In genomic region chr12:99562867-99563189, GRCm38 (mm10) we compare ENCODE assay signal across 8 mouse cellular contexts. TPM values are rescaled to one million over a fixed set of nuclear protein-coding genes. Genes with fewer than 3 reads are reported as not detected.
DNase-seq lines count a peak whose midpoint lies in the region; ATAC-seq and TF ChIP-seq lines count a peak whose summit lies in the region.

No protein-coding gene starts in this region.

- no peaks in the 10 kb centered on the region for H3K79me2 ChIP-seq in heart, adult 2 months (replicated peaks; ENCODE audit: control insufficient read depth, insufficient read depth, low read length)

- peak overlapping the region; percentile 58 for H3K9ac ChIP-seq in heart, adult 2 months (ENCODE audit: low read depth, low read length)
- H3K9ac ChIP-seq in midbrain, embryonic 14.5 days (replicated peaks; ENCODE audit: low read length) = peak overlapping the region; percentile 83

- H3K4me1 ChIP-seq in heart, adult 2 months (ENCODE audit: control insufficient read depth, insufficient read depth, low read length) = peaks cover 10% of the 10 kb centered on the region
- peaks cover 3% of the 10 kb centered on the region for H3K4me1 ChIP-seq in bone marrow, adult 2 months (ENCODE audit: control insufficient read depth, insufficient read depth, low read length)
- H3K4me1 ChIP-seq in heart, embryonic 10.5 days = peaks cover 35% of the 10 kb centered on the region
- peaks cover 12% of the 10 kb centered on the region for H3K4me1 ChIP-seq in midbrain, embryonic 14.5 days (ENCODE audit: control insufficient read depth, insufficient read depth, low read length)

- ATAC-seq in midbrain, embryonic 14.5 days (ENCODE audit: low FRiP score, low TSS enrichment) = no peak

- no peak for TF ChIP-seq POLR2A in heart, adult 2 months (IDR thresholded peaks at IDR 0.05; ENCODE audit: insufficient read depth, low read depth, low read length)
- TF ChIP-seq POLR2A in bone marrow, adult 2 months (IDR thresholded peaks at IDR 0.05; ENCODE audit: borderline replicate concordance, control insufficient read depth, low read depth, low read length) = no peak

- peak overlapping the region; percentile 83 for H3K4me2 ChIP-seq in midbrain, embryonic 14.5 days (ENCODE audit: low read length)

- H3K4me3 ChIP-seq in heart, adult 2 months = peak overlapping the region; percentile 96
- peak overlapping the region; percentile 84 for H3K4me3 ChIP-seq in bone marrow, adult 2 months (replicated peaks; ENCODE audit: control insufficient read depth, low read depth, low read length)
- peak overlapping the region; percentile 91 for H3K4me3 ChIP-seq in heart, embryonic 10.5 days
- peak overlapping the region; percentile 82 for H3K4me3 ChIP-seq in midbrain, embryonic 14.5 days (replicated peaks; ENCODE audit: low read depth, low read length)

- peaks cover 13% of the 10 kb centered on the region for H3K36me3 ChIP-seq in heart, adult 2 months (ENCODE audit: control insufficient read depth, insufficient read depth, low read length)
- H3K36me3 ChIP-seq in heart, embryonic 10.5 days = no peaks in the 10 kb centered on the region
- no peaks in the 10 kb centered on the region for H3K36me3 ChIP-seq in midbrain, embryonic 14.5 days (ENCODE audit: control insufficient read depth, insufficient read depth, low read length)

- TF ChIP-seq CTCF in heart, adult 2 months (IDR thresholded peaks at IDR 0.05) = no peak
- TF ChIP-seq CTCF in bone marrow, adult 2 months (IDR thresholded peaks at IDR 0.05; ENCODE audit: control insufficient read depth, insufficient read depth, low read length) = no peak

- under 1% methylated on average over 10 of the region's 10 CpGs for WGBS in heart, adult 2 months
- WGBS in bone marrow, adult 2 months = under 1% methylated on average over 10 of the region's 10 CpGs
- WGBS in heart, embryonic 10.5 days = under 1% methylated on average over 10 of the region's 10 CpGs
- under 1% methylated on average over 10 of the region's 10 CpGs for whole genome bisulfite sequencing in midbrain, embryonic 14.5 days

- intact Hi-C loops in heart, adult 2 months (cut with DNase I) = loop anchor here (1.0 to 5.0 kb wide), 6 partner anchors 14 to 466 kb away; no protein-coding TSS in a partner anchor
- intact Hi-C loops in gastrocnemius, postnatal 14 days (cut with DNase I; ENCODE audit: low total_unique reads) = no loop called here

- no peak for TF ChIP-seq EP300 in heart, adult 2 months (IDR thresholded peaks at IDR 0.05; ENCODE audit: insufficient read depth, low read depth, low read length)

- peak overlapping the region; percentile 96 for H3K27ac ChIP-seq in heart, adult 2 months
- no peak overlapping the region for H3K27ac ChIP-seq in bone marrow, adult 2 months (ENCODE audit: control insufficient read depth, insufficient read depth, low read depth, low read length, poor library complexity)
- peak overlapping the region; percentile 98 for H3K27ac ChIP-seq in heart, embryonic 10.5 days
- H3K27ac ChIP-seq in midbrain, embryonic 14.5 days (replicated peaks; ENCODE audit: low read depth, low read length) = no peak overlapping the region; the same call in 1 of the 2 replicates

- H3K9me3 ChIP-seq in heart, embryonic 10.5 days = no peaks in the 10 kb centered on the region
- no peaks in the 10 kb centered on the region for H3K9me3 ChIP-seq in midbrain, embryonic 14.5 days (ENCODE audit: control insufficient read depth, low read length)

- DNase-seq in heart, adult 2 months = peak in 1 of 2 experiments; percentile 21
- no peak for DNase-seq in heart, adult 11 months
- DNase-seq in heart, embryonic 10.5 days (ENCODE audit: low spot score) = no peak
- peak; percentile 29 for DNase-seq in kidney, postnatal 10 days
- peak; percentile 75 for DNase-seq in midbrain, embryonic 14.5 days
- DNase-seq in gastrocnemius, postnatal 14 days = no peak
- DNase-seq in spleen, postnatal 14 days (ENCODE audit: low spot score in 2 of 2) = no peak

- H3K27me3 ChIP-seq in heart, adult 2 months (ENCODE audit: control insufficient read depth, insufficient read depth, low read length) = no peaks in the 10 kb centered on the region
- no peaks in the 10 kb centered on the region for H3K27me3 ChIP-seq in heart, embryonic 10.5 days (ENCODE audit: insufficient read depth, poor library complexity, severe bottlenecking)
- H3K27me3 ChIP-seq in midbrain, embryonic 14.5 days (ENCODE audit: control insufficient read depth, insufficient read depth, low read length) = no peaks in the 10 kb centered on the region

RNA-seq across cellular contexts. Expression of gene Foxn3, which starts 0.6 kb away (rescaled TPM):
- total RNA-seq in heart, adult 2 months (2021) = 100 to 1,000 TPM; 106 to 117 TPM
- 28.1 and 40.4 TPM in 2 replicates for polyA plus RNA-seq in heart, adult 2 months (2012; rRNA removed)
- polyA plus RNA-seq in bone marrow, adult 2 months (2011; ENCODE audit: insufficient read depth, insufficient read length, low replicate concordance, missing spikeins) = 20.7 and 23.7 TPM in 2 replicates
- 60.5 and 65.2 TPM in 2 replicates for polyA plus RNA-seq in heart, embryonic 10.5 days (2016; fragmentation: Nextera tagmentation; extraction: Ambion mirVana)
- polyA plus RNA-seq in midbrain, embryonic 14.5 days (2014; fragmentation: Nextera tagmentation; extraction: Ambion mirVana) = 81.4 and 91.3 TPM in 2 replicates
- total RNA-seq in gastrocnemius, postnatal 14 days (2021) = 100 to 1,000 TPM; 194 TPM

Comparison
In these comparisons a context has a peak if more than half of its experiments do, and no peak if none do; other contexts are left out.
1. DNase-seq: peak in kidney, postnatal 10 days (single experiment) and midbrain, embryonic 14.5 days (single experiment); none in heart, adult 11 months (single experiment), heart, embryonic 10.5 days (single experiment), gastrocnemius, postnatal 14 days (single experiment) and spleen, postnatal 14 days (0 of 2).
2. H3K27ac ChIP-seq: peak in heart, adult 2 months (single experiment) and heart, embryonic 10.5 days (single experiment); none in bone marrow, adult 2 months (single experiment) and midbrain, embryonic 14.5 days (single experiment).
3. Peak in every context shown above with its lines, with median percentiles within 50 percentile points of each other: H3K4me3 ChIP-seq.